Mouse (Mus musculus) retina, adult 2 months (tissue): ENCODE data around the gene Thtpa.
A peak's percentile ranks its signal among the peaks of the same experiment; 100 is the strongest.

Experiments used
- DNase-seq: peaks from one replicate; pipeline ENCODE4 v3.0.0-alpha.2; 2012; ENCODE audit warnings: low read depth, low spot score

Thtpa gene

GRCm38 (mm10) chr14:55135676-55136075, 41.1 kb downstream of the Thtpa start:
- no peak for DNase-seq

GRCm38 (mm10) chr14:55139313-55139712, 44.7 kb downstream of the Thtpa start:
- DNase-seq, result no peak

- no peak for DNase-seq
Measured at GRCm38 (mm10) chr14:55146324-55146723, 51.7 kb downstream of the Thtpa start.

- no peak for DNase-seq
Measured at GRCm38 (mm10) chr14:55146829-55147401, 52.3 kb downstream of the Thtpa start.

- DNase-seq, result peak; percentile 53
Measured at GRCm38 (mm10) chr14:55148363-55148915, 53.9 kb downstream of the Thtpa start.
